Mouse (Mus musculus) right cerebral cortex, postnatal 10 days (tissue): ENCODE measurements around the gene Pipox.

Source experiments
- DNase-seq, 2 experiments: peaks; one replicate each; pipeline ENCODE4 v3.0.0; 2021; ENCODE audit warnings: low spot score in 2 of 2

The Pipox gene

DNA sequence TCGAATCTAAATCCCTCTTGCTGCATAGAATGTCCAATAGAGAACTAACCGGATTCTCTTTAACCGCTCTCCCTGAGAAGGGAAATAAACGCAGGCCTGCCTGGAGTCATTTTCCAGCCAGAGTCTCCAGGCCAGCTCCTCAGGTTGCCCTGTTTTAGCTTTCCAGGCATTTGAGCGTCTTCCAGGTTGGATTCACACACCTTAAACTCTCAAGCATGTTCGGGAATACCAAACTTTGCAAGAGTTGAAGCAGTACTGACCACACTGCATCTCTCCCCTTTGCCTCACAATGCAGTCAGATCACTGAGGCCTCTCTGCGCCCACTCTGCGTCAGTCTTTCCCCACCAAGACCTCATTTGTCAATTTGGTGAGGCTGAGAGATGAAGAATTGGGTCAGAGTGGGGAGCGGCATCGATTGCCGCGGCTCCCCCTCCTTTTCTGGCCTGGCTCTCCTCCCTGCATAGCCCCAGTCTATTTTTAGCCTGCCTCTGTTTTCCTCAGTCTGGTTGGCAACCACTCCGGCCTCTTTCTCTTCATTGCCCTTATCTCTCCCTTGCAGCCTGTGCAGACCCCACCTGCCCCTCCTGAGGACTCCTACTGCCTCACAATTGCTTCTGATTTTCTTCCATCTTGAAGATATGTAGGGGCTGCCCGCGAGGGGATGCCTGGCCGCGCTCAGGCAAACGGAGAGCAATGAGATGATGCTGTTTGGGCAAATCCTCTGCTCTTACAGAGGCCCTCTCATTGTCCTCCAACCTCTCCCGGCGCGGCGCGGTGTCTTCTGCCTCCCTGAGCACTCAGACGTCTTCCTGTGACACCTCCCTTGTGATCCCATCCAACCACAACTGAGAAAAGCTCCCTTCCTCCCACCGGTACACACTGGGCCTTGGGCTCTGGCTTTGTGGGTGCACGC lies 17.8 kb downstream of the Pipox start:
- DNase-seq: no peak

DNA sequence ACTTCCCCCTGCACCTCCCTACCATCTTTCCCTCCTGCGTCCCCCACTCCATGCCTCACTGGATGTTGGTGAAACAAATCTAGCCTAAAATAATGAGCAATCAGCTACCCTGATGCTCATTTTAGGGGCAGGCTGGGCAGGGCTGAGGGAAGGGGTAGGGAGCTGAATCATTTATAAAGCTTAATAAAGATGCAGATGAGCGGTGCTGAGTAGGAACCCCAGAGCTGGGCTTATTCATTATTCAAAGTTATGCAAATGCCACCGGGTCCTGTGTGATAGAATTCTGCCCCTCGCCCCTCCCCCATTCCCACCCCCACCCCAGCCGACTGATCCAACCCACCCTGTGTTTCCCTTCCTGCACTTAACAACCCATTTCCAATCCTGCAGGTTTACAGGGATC lies 18.6 kb downstream of the Pipox start:
- no peak for DNase-seq

DNA sequence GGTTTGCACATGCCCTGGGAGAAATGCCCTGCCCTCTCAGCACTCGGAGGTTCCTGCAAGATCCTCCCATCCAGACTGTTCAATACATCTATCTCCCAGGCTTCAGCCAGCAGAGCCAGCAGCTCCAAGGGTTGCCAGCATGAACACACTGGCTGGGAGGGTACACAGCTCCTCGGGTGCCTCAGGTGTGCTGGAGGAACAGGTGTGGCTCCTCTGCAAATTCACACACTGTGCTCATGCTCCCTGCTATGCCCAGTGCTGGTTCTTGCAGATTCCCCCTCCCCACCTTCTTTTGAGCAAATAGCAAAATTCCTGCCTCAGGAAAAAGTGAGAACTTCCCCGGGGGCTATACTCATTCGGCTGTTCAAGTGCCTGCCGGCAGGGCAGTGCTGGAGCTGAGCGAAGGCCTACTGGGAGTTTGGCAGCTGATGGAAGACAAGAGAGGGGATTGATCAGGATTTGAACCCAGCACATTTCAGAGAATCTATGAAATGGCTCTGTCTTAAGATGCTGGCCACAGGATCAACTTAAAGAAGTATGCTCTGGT lies 19.1 kb downstream of the Pipox start:
- peak in 1 of 2 experiments; percentile 42 for DNase-seq

DNA sequence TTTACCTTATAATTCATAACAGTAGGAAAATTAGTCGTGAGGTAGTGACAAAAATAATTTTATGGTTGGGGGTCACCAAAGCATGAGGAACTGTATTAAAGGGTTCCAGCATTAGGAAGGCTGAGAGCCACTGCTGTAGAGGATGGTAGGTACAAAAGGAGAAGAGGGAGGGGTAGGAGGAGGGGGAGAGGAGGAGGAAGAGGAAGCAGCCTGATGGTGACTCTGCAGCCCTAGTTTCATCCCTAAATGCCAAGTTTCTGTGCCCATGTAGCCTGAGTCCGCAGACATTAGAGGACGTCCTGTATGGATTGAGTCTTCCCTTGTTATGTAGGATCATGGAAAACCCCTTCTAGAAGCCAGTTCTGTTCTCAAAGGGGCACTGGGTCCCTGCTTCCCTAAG lies 20.8 kb downstream of the Pipox start:
- no peak for DNase-seq

DNA sequence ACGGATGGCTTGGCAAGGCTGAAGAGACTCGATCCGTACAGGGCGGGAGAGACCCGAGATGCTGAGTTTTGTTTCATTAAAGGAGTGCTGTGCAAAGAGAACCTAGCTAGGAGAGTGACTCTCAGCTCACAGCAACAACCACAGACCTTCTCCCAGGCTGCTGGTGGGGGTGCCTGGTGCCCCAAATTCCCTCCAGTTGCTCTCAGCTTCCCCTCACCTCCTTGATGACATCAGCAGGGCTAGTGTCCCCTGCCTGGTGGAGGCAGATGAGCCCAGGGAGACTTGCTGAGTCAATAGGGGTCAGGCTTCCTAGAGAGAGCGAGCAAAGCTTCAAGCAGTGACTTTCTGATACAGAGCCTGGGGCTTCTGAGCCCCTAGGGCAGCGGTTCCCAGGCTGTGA lies 21.2 kb downstream of the Pipox start:
- no peak for DNase-seq

DNA sequence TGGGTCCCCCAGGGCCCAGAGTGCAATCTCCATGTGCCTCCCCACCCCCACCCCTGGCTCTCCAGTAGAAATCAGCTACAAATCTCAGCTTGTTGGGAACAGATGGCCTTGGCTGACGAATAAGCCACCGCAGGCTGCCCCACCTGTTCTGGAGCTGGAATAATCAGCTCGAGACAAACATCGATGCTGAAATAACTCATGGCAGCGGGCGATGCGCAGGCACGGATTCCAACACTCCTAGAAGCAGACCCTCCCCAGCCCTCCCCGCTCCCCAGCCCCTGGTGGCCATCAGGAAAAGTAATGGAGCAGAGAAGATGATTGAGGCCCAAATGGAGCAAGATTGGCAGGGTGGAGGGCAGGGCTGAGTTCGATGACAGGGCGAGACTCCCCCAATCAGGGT lies 21.7 kb downstream of the Pipox start:
- DNase-seq: peak; percentile 83 to 90

DNA sequence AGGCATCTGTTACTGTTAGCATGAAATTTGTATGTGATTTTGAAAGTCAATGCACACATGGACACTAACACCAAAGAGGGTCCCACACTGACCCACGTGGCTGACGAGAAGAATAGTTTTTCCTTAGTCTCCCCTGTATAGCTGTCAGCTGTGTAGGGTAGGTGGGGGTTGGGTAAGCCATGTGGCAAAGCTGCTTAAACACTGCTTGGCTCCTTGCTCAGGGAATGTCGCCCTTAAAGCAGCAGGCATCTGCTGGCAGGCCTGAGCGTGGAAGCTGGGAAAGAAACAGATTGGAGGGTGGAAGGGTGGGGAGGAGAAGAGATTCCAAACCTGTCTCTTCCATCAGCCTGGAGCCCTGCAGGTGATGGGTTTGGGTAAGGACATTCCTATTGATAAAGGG lies 22.5 kb downstream of the Pipox start:
- peak; percentile 88 to 93 for DNase-seq

DNA sequence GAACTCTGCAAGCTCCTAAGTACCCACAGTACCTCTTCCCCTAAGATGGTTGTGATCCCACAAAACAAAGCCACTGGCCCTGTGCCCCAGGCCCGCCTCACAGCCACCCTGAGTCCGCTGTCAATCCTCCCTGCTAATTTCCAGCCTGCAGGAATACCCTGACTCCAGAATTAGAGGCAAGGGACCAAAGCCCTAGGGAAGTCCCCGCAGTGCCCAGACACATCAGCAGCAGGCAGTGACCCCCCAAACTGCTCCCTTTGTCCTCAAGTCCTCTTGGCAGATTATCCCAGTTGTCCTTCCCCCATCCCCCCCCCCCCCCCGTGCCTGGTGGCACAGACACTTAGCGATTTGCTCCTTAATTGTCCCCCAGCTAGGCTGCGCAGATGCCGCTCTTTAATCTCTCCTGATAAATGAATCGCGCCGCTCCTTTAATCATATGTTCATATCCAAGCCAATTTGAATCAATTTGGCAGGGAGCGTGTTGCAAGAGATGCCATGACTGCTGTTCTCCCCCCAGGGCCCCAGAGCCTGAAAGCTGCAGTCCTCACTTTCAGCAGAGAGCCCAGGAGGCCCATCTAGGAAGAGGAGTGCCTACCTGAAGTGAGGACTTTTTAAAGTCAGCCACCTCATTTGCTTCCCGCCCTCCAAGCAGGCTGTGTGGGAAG lies 26.3 kb downstream of the Pipox start:
- no peak for DNase-seq

DNA sequence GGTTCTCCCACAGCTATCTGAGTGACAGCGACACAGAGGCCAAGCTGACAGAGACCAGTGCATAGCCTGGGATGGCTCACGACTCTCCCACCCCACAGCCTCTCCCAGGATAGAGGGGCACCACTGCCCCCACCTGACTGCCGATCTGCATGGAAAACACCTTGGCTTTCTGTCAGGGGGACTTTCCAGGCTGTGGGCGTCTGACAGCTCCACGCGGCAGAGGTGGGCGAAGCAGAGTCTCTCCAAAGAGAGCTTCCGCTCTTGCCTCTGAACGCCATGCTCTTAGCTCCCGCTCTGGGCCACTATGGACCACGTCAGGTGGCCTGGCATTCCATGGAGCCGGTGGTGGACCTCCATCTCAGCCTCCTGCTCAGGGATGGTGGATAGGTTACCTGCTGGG lies 29.1 kb downstream of the Pipox start:
- DNase-seq: no peak

DNA sequence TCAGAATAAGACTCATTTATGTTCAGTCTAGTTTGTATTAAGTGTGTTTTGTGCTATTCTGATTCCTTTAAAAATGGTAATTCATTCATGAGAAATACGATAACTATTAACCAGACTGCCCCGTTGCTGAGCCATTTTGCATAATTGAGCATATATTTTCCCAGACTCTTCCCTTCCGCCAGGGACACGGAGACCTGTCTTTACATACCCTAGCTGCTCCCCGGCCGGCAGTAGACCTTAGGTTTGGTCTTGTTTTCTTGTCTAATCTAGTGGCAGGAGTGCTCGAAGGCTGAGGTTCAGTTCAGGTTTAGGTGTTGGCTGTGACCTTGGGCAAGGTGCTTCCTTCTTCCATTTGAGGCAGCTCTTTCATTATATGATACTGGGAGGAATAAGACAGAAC lies 31.0 kb downstream of the Pipox start:
- no peak for DNase-seq

DNA sequence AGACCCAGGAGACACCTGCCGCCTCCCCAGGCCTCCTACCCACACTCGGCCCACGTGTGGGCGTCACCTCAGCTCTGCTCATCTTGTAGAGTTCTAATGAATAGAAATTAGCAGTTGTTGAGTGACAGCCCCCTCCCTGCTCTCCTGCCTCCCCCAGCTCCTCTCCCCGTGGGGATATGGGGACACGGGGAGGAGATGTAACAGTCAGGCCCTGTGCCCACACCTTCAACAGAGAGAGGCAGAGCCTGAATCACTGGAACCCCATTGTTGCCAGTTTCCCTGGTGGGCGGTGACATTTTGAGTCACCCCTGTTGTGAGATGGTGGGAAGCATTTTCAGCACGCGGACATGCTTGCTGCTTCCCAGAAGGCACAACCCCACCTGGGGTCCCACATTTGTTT lies 32.9 kb downstream of the Pipox start:
- no peak for DNase-seq

DNA sequence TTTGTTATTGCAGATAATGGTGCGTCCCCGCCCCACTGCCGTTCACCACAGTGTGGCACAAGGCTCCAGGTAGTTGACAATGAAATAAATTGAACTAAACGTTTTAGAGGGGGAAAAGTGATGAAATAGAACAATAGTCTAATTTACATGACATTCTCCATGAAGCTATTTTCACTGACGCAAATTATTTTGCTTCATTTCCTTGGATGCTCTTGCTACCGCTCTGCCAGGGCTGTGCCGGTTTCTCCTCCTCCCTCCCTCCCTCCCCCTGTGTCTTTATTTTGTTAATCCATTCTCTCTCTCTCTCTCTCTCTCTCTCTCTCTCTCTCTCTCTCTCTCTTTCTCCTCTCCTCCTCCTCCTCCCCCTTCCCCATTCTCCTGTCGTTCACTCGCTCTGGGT lies 35.3 kb downstream of the Pipox start:
- DNase-seq: no peak

DNA sequence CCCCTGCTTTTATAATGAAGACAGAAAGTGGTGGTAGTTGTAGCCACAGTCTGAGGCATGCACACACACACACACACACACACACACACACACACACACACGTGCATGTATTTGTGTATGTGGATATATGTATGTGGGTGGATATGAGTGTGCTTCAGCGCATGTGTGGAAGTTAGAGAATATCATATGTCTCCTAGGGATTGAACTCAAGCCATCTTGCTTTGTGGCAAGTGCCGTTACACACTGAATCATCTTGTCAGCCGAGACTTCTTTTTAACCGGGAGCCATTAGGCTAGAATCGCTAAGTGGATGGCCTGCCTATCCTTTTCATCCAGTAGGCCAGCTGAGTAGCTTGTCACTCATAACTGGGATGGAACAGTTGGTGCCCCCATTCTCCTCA lies 36.8 kb downstream of the Pipox start:
- DNase-seq: no peak

DNA sequence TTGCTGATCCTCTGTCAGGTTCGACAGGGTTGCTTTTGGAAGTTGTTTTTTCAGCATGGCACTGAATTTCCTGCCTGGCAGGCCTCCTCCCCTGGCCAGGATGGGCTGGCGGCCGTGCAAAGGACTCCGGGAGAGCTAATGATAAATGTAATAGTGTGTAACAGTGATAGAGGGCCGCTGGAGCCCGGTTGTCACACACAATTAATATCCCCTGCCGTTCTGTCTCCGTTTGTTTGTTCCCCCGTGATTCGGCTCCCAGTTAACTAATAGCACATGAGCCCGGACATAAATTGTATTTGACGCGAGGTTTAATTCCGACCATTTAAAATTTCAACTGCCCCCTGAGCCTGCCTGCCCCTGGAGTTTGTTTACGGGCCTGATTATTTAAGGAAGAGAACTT lies 38.5 kb downstream of the Pipox start:
- DNase-seq: no peak

DNA sequence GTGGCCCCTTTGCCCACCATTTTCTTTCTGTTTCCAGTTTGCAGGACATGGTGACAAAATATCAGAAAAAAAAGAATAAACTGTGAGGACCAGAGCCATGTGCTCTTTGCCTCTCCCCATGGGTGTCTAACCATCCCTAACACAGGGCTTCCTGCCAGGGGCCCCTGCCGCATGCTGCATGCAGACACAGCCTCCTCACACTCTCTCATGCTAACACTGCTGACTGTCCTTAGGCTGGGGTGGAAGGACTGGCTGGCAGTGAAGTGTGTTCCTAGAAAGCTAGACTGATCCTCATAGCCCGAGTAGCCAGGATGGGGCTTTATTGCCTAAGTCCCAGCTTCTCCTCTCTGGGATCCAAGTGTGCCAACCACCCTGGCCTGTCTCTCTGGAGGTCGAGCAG lies 39.3 kb downstream of the Pipox start:
- DNase-seq: no peak

DNA sequence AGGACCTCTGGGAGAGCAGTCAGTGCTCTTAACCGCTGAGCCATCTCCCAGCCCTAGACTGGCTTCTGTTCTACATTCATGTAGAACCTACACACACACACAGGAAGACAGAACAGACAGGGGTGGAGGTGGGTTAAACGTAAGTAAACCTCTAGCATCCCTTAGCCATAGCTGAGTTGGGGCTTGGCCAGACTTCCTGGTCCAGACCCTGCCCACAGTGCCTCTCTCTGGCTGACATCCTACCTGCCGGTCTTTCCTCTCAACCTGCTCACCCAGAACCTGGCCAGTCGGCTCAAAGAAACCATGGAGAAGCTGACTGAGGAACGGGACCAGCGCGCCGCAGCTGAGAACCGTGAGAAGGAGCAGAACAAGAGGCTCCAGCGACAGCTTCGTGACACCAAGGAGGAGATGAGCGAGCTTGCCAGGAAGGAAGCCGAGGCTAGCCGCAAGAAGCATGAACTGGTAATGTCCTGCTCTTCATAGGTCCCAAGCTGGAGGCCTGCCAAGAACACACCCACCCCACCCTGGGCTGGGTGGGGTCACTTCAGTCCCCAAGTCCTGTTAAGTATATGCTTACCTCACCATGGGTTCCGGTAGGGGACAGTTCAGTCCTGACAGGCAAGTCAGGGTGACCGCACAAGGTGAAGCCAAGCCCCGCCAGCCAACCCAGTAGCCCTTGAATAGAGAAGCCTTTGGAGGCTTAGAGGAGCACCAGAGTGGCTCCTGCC lies 40.8 kb downstream of the Pipox start:
- no peak for DNase-seq

DNA sequence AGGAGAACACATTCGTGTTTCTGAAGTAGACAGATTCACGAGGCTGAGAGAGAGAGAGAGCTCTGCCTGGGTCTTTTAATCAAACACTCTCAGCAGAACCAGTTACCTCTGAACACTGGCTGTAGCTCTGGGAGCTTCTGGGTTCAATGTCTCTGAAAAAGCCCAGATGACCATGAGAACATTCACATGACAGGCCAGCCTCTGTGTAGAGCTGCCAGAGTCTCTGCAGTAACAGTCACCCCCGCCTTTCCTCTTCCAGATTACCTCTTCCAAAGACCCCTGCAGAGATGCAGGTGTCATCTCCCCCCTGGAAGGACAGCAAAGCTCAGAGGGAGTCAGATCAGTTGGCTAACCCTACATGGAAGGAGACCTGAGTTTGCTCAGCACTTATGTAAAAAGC lies 41.7 kb downstream of the Pipox start:
- no peak for DNase-seq

DNA sequence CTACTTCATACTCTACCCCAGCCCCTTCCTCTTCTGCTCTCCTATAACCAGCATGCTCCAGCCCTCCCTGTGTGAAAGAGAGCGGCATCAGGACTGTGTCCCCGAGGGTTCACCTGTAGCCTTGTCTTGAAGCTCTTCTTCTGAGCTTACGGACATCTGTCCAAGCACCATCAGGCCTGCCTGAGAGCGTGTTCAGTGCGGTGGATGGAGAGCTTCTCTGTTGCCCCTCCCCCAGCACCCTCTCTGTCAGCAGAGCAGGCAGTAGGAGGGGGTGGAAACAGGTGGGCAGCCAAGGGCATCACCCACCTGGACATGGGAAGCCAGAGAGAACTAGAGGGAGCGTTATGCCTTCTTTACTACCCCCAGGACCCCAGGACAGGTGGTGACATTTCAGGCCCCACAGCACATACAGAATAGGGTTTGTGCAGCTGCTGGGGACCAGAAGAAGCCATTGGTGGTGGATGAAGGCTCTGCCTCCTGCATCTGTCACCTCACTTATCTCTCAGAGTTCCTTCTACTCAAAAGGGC lies 42.3 kb downstream of the Pipox start:
- DNase-seq: no peak

DNA sequence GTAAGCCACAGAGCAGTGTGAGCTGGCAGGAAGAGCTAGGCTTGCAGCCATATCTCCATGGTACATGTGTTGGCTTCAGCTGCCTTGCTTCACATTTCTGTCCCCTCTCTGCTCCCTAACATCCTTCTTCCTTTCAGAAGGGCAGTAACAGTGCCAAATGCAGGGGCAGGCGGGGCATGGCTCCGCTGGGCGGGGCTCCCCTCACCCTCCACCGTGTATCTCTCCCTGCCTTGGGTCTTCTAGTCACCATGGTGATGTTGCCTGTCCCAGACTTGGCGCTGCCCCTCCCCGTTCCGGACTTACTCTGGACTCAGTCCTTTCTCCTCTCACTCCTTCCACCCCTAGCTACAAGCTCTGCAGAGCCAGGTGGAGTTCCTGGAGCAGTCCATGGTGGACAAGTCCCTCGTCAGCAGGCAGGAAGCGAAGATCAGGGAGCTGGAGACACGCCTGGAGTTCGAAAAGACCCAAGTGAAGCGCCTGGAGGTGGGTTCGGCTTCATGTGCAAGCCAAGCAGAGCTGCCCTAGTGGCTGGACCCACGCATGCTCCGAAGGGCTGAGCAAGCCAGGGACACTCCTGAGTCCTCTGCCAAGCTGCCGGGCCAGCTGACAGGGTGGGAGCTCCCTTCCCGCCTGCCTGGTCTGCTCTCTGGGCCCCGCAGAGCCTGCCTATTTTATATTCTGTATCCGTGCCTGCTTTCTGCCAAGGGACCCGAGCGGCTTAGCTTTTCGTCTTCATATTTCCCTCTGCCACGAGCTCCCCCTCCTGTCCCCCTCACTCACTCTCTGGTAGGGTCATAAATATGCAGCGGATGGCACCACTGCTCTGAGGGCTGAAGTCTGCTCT lies 43.3 kb downstream of the Pipox start:
- peak; percentile 90 to 93 for DNase-seq

DNA sequence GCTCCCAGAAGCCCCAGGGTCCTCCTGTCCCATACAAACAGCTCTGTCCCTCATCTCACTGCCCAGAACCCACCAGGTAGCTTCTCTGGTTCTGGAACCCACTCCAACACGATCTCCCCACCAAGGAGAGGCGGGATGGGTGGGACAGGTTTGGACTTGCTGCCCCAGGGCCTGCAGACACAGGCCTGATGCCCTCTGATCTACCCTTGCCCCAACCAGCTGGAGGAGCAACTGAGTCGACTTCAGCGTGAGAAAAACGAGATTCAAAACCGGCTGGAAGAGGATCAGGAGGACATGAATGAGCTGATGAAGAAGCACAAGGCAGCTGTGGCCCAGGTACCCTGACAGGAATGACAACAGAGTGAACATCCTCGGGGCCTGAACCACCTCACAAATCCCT lies 44.7 kb downstream of the Pipox start:
- DNase-seq: no peak

DNA sequence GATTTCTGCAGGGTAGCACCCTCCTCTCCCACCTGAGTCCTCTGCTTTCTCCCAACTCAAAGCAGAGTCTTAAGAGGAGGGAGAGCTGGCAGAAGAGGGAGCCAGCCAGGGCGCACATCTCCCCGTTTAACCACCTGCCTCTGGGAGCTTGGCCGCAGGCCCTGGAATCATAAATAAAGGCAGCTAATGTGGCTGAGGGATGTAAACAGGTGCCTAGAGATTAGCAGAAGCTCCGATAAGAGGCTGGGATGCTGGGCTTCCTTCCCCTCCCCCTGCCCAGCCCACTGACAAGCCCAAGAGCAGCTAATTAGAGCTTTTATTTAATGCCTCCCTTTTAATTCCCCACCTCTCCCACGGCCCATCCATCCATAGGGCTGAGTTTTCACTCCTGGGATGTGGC lies 45.8 kb downstream of the Pipox start:
- DNase-seq: no peak
